Mouse (Mus musculus) hindbrain, embryonic 13.5 days (tissue): Measurements from ENCODE around the gene Myrip. TPM values are rescaled to one million over a fixed set of nuclear protein-coding genes. Genes with fewer than 3 reads are reported as not detected.
A peak's percentile ranks its signal among the peaks of the same experiment; 100 is the strongest.

Experiments
- ATAC-seq: fragments of 200-750 bp; cut with Nextera tagmentation; 2 replicates; pipeline ENCODE4 v1.8.0; 2017; ENCODE audit warnings: moderate TSS enrichment; ENCODE audit not compliant: low FRiP score
- H3K27ac ChIP-seq: fragments of 300-500 bp; sonication (generic); 2 replicates; pipeline ENCODE4 v1.5.1; 2015; ENCODE audit warnings: inconsistent platforms, mild to moderate bottlenecking, moderate library complexity
- H3K27me3 ChIP-seq: fragments of 300-500 bp; sonication (generic); 2 replicates; pipeline ENCODE4 v1.6.1; 2015; ENCODE audit warnings: mild to moderate bottlenecking, inconsistent platforms
- H3K36me3 ChIP-seq: fragments of 300-500 bp; sonication (generic); 2 replicates; pipeline ENCODE4 v1.6.1; 2015; ENCODE audit warnings: mild to moderate bottlenecking, inconsistent platforms
- H3K4me1 ChIP-seq: fragments of 300-500 bp; sonication (generic); replicated peaks from 2 replicates; pipeline ENCODE4 v1.6.1; 2015; ENCODE audit warnings: inconsistent platforms
- H3K4me2 ChIP-seq: fragments of 300-500 bp; sonication (generic); 2 replicates; pipeline ENCODE4 v1.6.1; 2015; ENCODE audit warnings: inconsistent platforms, mild to moderate bottlenecking, moderate library complexity
- H3K4me3 ChIP-seq: fragments of 300-500 bp; sonication (generic); 2 replicates; pipeline ENCODE4 v1.5.1; 2015; ENCODE audit warnings: mild to moderate bottlenecking, inconsistent platforms
- H3K9ac ChIP-seq: fragments of 300-500 bp; sonication (generic); 2 replicates; pipeline ENCODE4 v1.6.1; 2015; ENCODE audit warnings: mild to moderate bottlenecking, inconsistent platforms
- H3K9me3 ChIP-seq: fragments of 300-500 bp; sonication (generic); 2 replicates; pipeline ENCODE4 v1.6.1; 2016; ENCODE audit warnings: inconsistent platforms
- WGBS: fragments of 180-500 bp; shearing (Covaris S2); methylation state at CpG from one replicate; pipeline ENCODE4 v1.1.7; 2015; 5-methylcytosine and 5-hydroxymethylcytosine counted together
- polyA plus RNA-seq: library from polyadenylated mRNA; unstranded; fragments of >200 nt; fragmentation: Nextera tagmentation; extraction: Ambion mirVana; gene quantifications from 2 replicates; pipeline ENCODE4 v1.2.1, GENCODE M21; 2015

Gene Myrip
- polyA plus RNA-seq, 1 experiment from 2014 or later, result 4.3 TPM

DNA sequence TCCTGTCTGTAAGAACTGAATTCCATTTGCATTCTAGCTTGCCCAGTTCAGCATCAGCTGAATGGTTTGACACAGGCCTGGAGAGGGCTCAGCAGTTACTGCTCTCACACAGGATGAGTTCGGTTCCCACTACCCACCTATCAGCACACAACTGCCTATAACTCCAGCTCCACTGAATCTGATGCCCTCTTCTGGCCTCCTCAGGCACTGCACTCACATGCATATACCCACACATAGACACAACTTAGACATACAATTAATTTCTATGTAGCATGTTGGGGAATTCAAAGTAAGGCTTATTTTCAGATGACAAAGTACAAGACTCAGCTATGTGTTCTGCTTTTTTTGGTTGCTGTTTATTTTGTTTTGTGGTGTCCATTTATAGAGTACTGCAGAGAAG is 137.0 kb downstream of the Myrip start:
- H3K9me3 ChIP-seq, result no peaks in the 10 kb centered on the region
- no peak overlapping the region for H3K9ac ChIP-seq
- H3K27me3 ChIP-seq, result 0 out of 2 replicates have a peak, but pooled peaks cover 3% of the 10 kb centered on the region
- 93% methylated on average over 1 of the region's 1 CpGs for WGBS
- no peak for ATAC-seq
- no peaks in the 10 kb centered on the region for H3K4me1 ChIP-seq
- no peak overlapping the region for H3K27ac ChIP-seq
- no peak overlapping the region for H3K4me2 ChIP-seq
- H3K36me3 ChIP-seq, result no peaks in the 10 kb centered on the region
- H3K4me3 ChIP-seq, result no peak overlapping the region

DNA sequence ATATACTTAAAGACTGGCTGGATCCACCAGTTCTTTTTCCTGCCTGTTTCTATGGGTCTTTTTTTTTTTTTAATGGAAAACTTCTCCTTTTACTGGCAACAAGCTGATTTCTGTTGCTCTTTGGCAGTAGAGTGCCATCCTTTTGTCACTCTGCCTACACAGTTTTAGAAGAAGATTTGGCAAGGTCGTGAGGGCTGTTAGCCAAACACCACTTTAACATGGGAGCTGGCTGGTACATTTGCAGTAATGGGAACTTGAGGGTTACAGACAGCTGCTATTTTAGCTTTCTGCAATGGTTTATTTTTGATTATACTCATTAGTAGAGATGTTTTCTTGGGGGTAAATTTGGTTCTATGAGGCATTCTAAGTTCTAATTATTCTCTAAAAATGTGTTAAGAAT is 137.5 kb downstream of the Myrip start:
- H3K4me1 ChIP-seq, result no peaks in the 10 kb centered on the region
- H3K36me3 ChIP-seq, result no peaks in the 10 kb centered on the region
- 87% methylated on average over 1 of the region's 1 CpGs for WGBS
- no peak overlapping the region for H3K4me3 ChIP-seq
- H3K4me2 ChIP-seq, result no peak overlapping the region
- ATAC-seq, result no peak
- no peaks in the 10 kb centered on the region for H3K9me3 ChIP-seq
- H3K9ac ChIP-seq, result no peak overlapping the region
- H3K27ac ChIP-seq, result no peak overlapping the region
- H3K27me3 ChIP-seq, result 0 out of 2 replicates have a peak, but pooled peaks cover 3% of the 10 kb centered on the region

DNA sequence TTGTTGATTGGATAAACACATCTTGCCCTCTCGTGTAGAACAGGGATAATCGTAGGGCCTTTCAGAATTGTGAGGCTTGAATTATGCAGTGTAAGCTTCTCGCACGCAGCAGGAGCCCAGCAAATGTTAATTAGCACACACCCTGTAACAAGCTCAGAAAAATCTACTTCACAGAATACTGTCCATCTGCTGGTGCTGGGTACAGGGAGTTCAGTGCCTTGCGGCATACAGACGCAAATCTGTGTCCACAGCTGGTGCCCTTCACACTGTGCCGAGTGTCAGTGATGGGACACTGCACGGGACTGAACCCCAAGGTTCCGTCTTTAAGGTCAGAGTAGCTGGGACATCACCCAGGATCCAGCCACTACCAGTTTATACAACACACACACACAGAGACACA is 143.3 kb downstream of the Myrip start:
- Histone ChIP-seq H3K36me3 (no peaks in the 10 kb centered on the region), H3K9me3 (no peaks in the 10 kb centered on the region), H3K4me3 (no peak overlapping the region), H3K4me2 (no peak overlapping the region), H3K27ac (no peak overlapping the region), H3K4me1 (no peaks in the 10 kb centered on the region), H3K27me3 (no peaks in the 10 kb centered on the region), H3K9ac (no peak overlapping the region)
- ATAC-seq, result no peak
- whole genome bisulfite sequencing, result 66% methylated on average over 9 of the region's 9 CpGs

DNA sequence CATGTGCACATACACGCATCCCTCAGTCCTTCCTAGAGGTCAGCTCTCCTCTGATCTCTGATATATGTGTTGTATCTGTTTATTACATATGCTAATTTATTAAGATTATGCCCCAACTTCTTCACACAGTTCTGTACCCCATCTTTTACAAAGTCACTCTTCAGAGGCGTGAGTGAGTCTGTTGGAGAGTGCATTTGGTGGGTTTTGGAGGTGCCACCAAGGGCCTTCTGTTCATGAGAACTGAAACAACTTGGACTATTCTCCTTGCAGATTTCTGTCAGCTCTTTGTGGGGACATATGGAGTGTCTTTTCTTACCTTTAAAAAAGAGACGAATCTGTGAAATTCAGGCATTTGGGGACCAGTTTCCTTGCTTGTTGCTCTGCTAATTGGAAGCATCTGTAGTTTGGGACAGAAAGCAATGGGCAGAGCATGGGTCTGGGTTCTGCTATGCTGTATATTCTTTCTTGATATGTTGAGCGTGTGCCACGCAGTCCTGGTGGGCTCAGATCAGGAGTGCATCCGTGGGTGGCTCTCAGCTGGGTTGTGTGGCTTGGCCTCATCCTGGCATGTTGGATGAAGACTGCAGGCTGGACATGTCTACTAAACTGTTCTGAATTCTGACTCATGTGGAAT is 148.5 kb downstream of the Myrip start:
- no peaks in the 10 kb centered on the region for H3K4me1 ChIP-seq
- no peaks in the 10 kb centered on the region for H3K27me3 ChIP-seq
- no peak overlapping the region for H3K27ac ChIP-seq
- H3K4me2 ChIP-seq, result no peak overlapping the region
- 92% methylated on average over 6 of the region's 6 CpGs for WGBS
- H3K4me3 ChIP-seq, result no peak overlapping the region
- ATAC-seq, result no peak
- no peaks in the 10 kb centered on the region for H3K9me3 ChIP-seq
- H3K9ac ChIP-seq, result no peak overlapping the region
- H3K36me3 ChIP-seq, result no peaks in the 10 kb centered on the region

DNA sequence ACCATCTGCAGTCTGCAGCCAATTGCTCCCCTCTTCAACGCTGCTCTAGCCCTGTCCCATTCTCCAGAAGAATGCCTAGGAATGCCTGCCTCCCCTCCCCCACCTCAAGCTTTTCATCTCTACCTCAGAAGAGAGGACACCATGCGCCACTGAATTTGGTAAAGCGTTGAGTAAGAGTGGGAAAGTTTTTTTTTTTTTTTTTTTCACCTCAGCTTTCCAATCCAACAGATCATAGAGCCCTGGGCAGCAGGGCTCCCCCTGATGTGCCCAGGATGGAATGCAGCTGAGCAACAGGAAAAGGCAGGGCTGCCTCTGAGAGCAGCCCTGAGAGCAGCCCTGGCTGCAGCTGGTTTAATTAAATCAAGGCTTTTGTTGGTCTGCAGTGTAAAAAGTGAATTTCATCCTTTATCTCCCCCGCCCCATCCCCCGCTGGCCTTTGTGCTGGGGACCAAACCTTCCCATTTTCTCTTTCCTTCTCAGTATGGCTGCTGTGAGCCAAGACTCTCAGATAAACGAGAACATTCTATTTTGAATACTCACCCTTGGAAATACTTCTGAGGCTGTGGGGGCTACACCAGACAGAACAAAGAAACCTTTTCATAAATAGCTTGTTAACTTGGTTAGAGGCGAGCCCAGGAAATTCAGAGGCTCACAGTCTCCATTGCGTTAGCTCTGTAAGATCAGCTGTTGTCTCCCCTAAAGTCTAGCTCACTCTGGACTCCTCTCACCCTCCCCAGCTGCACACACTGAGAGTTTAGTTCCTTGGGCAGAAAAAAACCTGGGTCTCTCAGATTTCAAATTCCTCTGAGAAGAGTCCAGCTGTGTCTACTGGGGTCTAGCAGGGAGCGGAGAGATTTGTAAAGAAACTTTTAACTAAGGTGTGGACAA is 154.7 kb downstream of the Myrip start:
- H3K4me1 ChIP-seq, result peaks cover 17% of the 10 kb centered on the region
- H3K4me3 ChIP-seq, result no peak overlapping the region
- H3K27me3 ChIP-seq, result no peaks in the 10 kb centered on the region
- H3K9me3 ChIP-seq, result no peaks in the 10 kb centered on the region
- peak overlapping the region; percentile 40; the same call in 1 of the 2 replicates for H3K9ac ChIP-seq
- no peak overlapping the region for H3K4me2 ChIP-seq
- H3K27ac ChIP-seq, result peak overlapping the region; percentile 67
- H3K36me3 ChIP-seq, result no peaks in the 10 kb centered on the region
- WGBS, result 17% methylated on average over 9 of the region's 9 CpGs
- ATAC-seq, result peak; percentile 46; the same call in 1 of the 2 replicates

DNA sequence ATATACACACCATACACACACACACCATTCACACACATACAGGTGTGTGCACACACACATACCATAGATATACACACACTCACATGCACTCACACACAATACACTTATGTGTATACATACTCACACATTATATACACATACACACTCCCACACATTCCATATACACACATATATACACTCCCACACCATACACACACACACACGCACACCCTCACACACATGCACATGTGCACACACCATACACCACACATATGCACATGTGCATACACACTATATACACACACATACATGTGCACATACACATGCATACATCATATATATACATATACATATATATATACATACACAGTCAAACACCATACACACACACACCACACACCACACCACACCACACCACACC is 169.1 kb downstream of the Myrip start:
- no peaks in the 10 kb centered on the region for H3K4me1 ChIP-seq
- H3K9ac ChIP-seq, result no peak overlapping the region
- no peaks in the 10 kb centered on the region for H3K27me3 ChIP-seq
- no peaks in the 10 kb centered on the region for H3K9me3 ChIP-seq
- 91% methylated on average over 1 of the region's 1 CpGs for WGBS
- no peak for ATAC-seq
- H3K36me3 ChIP-seq, result no peaks in the 10 kb centered on the region
- H3K4me3 ChIP-seq, result no peak overlapping the region
- H3K27ac ChIP-seq, result no peak overlapping the region
- no peak overlapping the region for H3K4me2 ChIP-seq

DNA sequence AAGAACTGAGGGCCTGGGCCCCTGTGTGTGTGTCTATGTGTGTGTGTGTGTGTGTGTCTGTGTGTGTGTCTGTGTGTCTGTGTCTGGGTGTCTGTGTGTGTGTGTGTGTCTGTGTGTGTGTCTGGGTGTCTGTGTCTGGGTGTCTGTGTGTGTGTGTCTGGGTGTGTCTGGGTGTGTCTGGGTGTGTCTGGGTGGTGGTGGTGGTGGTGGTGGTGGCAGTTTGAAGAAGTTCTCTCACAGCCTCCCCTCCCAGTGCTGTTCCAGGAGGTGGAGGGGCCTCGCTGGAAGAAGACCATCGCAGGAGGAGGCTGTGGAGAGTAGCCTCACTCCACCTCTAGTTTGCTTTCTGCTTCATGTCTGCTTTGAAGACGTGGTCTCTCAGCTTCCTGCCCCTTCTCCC is 180.3 kb downstream of the Myrip start:
- Histone ChIP-seq H3K4me3 (no peak overlapping the region), H3K27me3 (no peaks in the 10 kb centered on the region), H3K27ac (no peak overlapping the region), H3K36me3 (no peaks in the 10 kb centered on the region), H3K9me3 (no peaks in the 10 kb centered on the region), H3K4me1 (peaks cover 11% of the 10 kb centered on the region), H3K9ac (no peak overlapping the region), H3K4me2 (no peak overlapping the region)
- no peak for ATAC-seq
- WGBS, result 83% methylated on average over 3 of the region's 3 CpGs

DNA sequence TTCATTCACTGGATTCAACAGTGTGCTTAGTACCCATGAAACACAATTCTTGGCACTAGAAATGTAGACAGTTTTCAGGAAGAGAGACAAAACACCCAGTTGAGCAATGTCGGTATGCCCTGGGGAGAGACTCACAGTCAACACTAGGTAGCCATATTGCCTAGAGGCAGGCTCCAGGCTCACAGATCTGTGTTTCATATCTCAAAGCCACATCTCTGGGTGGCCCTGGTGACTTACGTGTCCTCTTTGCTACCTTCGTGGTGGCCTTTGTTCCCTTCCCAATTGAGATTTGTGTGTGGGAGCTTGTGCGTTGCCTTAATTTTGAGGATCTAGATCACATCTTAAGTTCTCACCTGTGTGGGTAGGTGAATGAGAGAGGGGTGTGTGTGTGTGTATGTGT is 181.1 kb downstream of the Myrip start:
- 95% methylated on average over 4 of the region's 4 CpGs for WGBS
- Histone ChIP-seq H3K4me1 (peaks cover 11% of the 10 kb centered on the region), H3K4me3 (no peak overlapping the region), H3K9ac (no peak overlapping the region), H3K27me3 (no peaks in the 10 kb centered on the region), H3K9me3 (no peaks in the 10 kb centered on the region), H3K36me3 (no peaks in the 10 kb centered on the region), H3K27ac (no peak overlapping the region), H3K4me2 (no peak overlapping the region)
- no peak for ATAC-seq

DNA sequence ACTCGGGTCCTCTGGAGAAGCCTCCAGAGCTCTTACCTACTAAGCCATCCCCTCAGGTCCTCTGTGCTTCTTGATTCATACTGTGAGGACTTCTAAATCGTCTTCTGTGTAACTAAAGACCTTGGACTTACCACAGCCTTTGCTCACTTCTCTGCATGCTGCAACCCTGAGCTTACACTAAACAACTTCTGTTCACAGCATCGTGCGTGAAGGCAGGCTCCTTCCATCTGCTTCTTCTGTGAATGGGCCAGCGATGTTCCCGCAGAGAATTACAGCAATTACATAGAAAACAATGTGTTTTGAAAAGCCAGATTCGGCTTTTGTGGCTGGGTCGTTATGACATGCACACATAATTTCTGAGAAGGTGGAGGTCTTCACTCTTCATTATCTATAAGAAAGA is 181.8 kb downstream of the Myrip start:
- Histone ChIP-seq H3K9ac (no peak overlapping the region), H3K4me3 (no peak overlapping the region), H3K27me3 (no peaks in the 10 kb centered on the region), H3K27ac (no peak overlapping the region), H3K4me2 (no peak overlapping the region), H3K4me1 (peaks cover 8% of the 10 kb centered on the region), H3K9me3 (no peaks in the 10 kb centered on the region), H3K36me3 (no peaks in the 10 kb centered on the region)
- no peak for ATAC-seq
- WGBS, result 79% methylated on average over 8 of the region's 8 CpGs

DNA sequence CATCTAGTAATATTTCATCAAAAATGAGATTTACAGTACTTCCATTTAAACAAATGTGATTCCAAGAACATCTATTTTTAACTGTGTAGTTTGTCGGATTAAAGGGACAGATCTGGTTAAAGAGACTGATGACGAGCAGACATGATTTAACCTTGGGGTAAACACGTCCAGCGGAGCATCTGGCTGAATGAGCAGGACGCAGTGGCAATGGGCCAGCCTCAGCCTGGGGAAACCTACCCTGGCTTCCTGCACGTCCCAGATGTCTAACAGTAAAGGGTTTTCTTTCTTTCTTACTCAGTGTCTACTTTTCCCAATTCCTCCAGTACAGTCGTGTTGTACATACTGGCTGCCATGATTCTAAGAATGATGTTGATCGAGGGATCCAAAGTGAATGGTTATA is 185.8 kb downstream of the Myrip start:
- Histone ChIP-seq H3K9me3 (no peaks in the 10 kb centered on the region), H3K27ac (no peak overlapping the region), H3K4me1 (0 out of 2 replicates have a peak, but pooled peaks cover 2% of the 10 kb centered on the region), H3K9ac (no peak overlapping the region), H3K36me3 (no peaks in the 10 kb centered on the region), H3K27me3 (0 out of 2 replicates have a peak, but pooled peaks cover 3% of the 10 kb centered on the region), H3K4me2 (no peak overlapping the region), H3K4me3 (no peak overlapping the region)
- ATAC-seq, result no peak
- WGBS, result 89% methylated on average over 8 of the region's 8 CpGs

DNA sequence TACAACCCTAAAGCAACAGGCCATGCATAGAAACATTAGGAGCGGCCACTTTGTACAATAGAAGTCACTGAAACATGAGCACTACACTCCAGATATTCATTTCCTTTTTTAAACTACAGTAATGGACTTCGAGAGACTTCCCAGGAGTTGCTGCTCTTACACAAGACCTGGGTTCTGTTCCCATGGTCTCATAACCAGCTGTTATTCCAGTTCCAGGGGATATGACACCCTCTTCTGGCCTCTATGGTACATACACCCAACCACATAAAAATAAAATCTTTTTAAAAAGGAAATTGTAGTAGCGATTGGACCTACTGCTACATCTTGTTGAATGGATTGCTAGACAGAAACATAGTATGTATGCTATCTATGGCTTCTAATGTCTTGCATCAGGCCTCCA is 190.2 kb downstream of the Myrip start:
- H3K9me3 ChIP-seq, result no peaks in the 10 kb centered on the region
- peak overlapping the region; percentile 100 for H3K4me3 ChIP-seq
- H3K4me1 ChIP-seq, result peaks cover 25% of the 10 kb centered on the region
- WGBS, result 88% methylated on average over 3 of the region's 3 CpGs
- ATAC-seq, result no peak
- H3K27ac ChIP-seq, result no peak overlapping the region
- peak overlapping the region; percentile 89 for H3K4me2 ChIP-seq
- peaks cover 22% of the 10 kb centered on the region for H3K36me3 ChIP-seq
- H3K9ac ChIP-seq, result no peak overlapping the region
- H3K27me3 ChIP-seq, result 0 out of 2 replicates have a peak, but pooled peaks cover 3% of the 10 kb centered on the region

DNA sequence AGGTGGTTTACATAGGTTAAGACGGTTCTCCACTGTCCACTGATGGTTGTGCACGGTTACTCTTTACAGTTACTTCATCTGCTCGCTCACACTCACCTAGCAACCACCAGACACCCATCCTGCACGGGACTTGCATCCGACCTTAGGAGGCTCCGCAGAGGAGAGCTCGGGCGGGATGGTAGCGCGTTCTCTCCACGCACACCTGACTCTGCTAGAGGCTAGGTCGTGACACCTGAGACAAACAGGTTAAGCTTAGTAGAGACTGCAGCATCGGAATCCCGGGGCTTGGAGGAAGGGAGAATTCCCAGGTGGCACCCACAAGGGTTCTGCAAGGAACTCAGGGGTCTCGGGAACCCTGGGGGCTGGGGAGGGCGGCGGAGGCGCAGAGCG is 190.7 kb downstream of the Myrip start, which contains the start of gene Eif1b:
Gene Eif1b, plus strand, starts transcription at position 223 of the 390 bp plus-strand sequence.
- Histone ChIP-seq H3K9ac (peak within 1 kb of the TSS; percentile 100), H3K4me2 (peak within 1 kb of the TSS; percentile 89), H3K36me3 (peaks cover 22% of the 10 kb centered on the region), H3K9me3 (no peaks in the 10 kb centered on the region), H3K27me3 (0 out of 2 replicates have a peak, but pooled peaks cover 3% of the 10 kb centered on the region), H3K4me1 (peaks cover 28% of the 10 kb centered on the region), H3K4me3 (peak within 1 kb of the TSS; percentile 100), H3K27ac (peak within 1 kb of the TSS; percentile 95)
- peak; percentile 40 for ATAC-seq
- WGBS, result 4% methylated on average over 18 of the region's 19 CpGs
